Mouse (Mus musculus) brain, embryonic 14.5 days (tissue): ENCODE data around the gene Pm20d1. TPM values are rescaled to one million over a fixed set of nuclear protein-coding genes. Genes with fewer than 3 reads are reported as not detected.
A peak's percentile ranks its signal among the peaks of the same experiment; 100 is the strongest.

Source experiments
- DNase-seq: peaks from one replicate; pipeline ENCODE4 v3.0.0-alpha.2; 2011; ENCODE audit warnings: low read depth
- CTCF ChIP-seq: fragments of 200-500 bp; IDR thresholded peaks from 2 replicates; pipeline ENCODE4 v1.5.1; 2012; ENCODE audit warnings: inconsistent platforms, mild to moderate bottlenecking, moderate library complexity, borderline replicate concordance; ENCODE audit not compliant: insufficient read depth, insufficient read length; ENCODE audit errors: extremely low read depth
- POLR2A ChIP-seq: fragments of 200-500 bp; IDR thresholded peaks from 2 replicates; pipeline ENCODE4 v1.6.1; 2012; ENCODE audit warnings: mild to moderate bottlenecking, inconsistent platforms, borderline replicate concordance; ENCODE audit not compliant: poor library complexity, insufficient read depth, insufficient read length, severe bottlenecking; ENCODE audit errors: extremely low read depth
- polyA plus RNA-seq: library from polyadenylated mRNA; depleted of rRNA; stranded (reverse); fragments of >200 nt; gene quantifications from 2 replicates; pipeline ENCODE4 v1.2.3, GENCODE M21; 2012

Gene Pm20d1
- polyA plus RNA-seq, 1 experiment = 0.19 TPM

DNA sequence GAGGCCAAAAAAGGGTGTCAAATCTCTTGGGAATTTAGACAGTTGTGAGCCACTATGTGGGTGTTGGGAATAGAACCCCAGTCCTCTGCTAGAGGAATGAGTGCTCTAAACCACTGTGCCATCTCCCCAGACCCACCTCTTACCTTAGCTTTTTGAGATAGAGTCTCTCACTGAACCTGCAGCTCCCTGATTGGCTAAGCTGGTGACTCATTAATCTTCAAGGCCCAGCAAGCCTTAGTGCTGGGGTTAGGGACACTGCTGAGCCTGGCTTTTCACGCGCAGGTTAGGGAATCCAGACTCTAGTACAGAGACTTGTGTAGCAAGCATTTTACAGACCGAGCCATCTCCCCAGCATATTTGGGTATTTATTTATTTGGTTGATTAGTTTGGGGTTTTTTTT is 39.9 kb downstream of the Pm20d1 start:
- no peak for DNase-seq
- no peak for TF ChIP-seq POLR2A
- no peak for TF ChIP-seq CTCF

DNA sequence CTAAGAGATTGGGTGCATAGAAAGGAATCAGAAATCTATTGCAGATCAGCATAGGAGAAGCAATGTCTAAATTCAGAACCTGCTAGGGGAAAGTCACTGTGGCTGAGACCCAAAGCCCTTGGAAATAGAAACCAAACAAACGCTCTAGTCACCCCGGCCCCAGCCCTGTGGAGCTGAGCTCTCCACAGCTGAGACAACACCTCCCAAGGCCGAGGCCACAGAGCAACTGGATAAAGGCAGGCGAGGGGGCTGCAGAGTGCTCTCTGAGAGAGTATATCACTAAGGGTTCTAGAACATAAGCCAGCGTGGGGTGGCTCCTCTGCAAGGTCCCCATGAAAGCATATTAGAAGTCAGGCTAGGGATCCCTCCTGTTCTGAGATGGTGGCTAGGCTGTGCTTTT is 41.4 kb downstream of the Pm20d1 start:
- DNase-seq = no peak
- no peak for TF ChIP-seq POLR2A
- TF ChIP-seq CTCF = no peak

DNA sequence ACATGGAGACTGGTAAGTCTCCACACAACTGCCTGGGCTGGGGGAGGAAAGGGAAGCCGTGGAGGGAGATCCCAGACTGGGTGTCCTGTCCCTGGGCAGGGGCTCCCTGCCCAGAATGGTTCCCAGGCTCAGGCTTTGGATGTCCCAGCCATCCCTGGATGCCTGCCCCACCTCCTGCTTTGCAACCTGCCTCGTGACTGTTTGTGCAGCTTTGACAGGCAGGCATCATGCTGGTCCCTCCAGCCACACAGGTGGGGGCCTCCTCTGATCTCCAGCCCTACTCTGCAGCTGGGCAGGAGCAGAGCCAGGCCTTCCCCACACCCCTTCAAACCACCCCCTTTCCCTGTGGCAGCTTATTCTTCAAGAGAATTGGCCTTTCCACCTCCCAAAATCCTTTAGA is 42.1 kb downstream of the Pm20d1 start:
- peak; percentile 36 for DNase-seq
- TF ChIP-seq POLR2A (no peak), CTCF (no peak)

DNA sequence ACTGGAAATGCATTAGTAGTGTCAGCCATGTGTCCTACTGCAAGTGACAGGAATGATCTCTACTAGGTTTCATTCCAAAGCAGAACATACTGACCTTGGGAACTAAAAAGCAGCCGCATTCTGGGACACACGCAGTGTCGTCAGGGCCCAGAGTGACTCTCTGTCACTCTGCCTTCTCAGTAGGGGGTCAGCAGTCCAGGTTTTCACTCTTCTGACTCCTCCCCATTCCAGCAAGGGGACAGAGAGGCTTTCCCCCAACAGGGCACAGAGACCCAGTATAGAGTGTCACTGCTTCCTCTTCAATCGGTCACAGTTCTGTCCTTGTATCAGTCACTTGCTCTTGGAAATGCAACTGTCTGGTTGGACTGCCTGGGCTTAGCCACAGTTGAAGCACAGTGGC is 45.0 kb downstream of the Pm20d1 start:
- no peak for TF ChIP-seq CTCF
- no peak for TF ChIP-seq POLR2A
- no peak for DNase-seq

DNA sequence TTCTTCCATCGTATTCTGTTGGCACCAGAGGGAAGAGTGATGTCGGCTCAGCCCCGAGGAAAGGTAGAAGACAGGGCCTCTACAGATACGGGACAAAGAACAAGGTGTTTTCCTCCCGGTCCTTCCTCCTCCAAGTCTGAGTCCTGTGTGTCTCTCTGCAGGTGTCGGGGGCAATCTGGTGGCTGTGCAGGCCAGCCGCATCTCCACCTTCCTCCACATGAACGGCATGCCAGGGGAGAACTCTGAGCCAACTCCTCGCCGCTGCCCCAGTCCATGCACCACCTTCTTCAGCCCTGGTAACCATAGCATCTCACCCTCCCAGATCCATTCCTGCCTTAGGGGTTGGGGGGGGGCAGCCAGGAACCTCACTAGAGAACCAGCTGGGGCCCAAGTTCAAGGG is 46.6 kb downstream of the Pm20d1 start:
- no peak for DNase-seq
- no peak for TF ChIP-seq CTCF
- no peak for TF ChIP-seq POLR2A

DNA sequence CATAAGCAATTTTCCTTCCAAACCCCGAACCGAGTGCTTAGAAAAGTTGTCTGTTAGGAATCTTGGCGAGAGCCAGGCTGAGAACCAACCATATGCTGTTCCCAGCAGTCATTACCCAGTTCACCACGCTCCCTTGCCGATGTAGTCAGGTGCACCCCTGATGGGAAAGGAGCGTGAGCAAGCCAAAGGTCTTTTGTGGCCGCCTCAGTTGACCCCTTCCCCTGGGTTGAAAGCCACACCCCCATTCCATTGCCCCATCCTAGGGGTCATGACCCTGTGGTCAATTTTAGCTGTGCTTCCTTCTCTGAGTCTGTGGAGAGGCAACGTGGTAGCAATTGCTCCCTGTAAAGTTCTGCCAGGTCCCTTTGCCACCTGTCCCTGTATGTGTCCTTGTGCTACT is 47.7 kb downstream of the Pm20d1 start:
- no peak for TF ChIP-seq POLR2A
- TF ChIP-seq CTCF = no peak
- DNase-seq = no peak

DNA sequence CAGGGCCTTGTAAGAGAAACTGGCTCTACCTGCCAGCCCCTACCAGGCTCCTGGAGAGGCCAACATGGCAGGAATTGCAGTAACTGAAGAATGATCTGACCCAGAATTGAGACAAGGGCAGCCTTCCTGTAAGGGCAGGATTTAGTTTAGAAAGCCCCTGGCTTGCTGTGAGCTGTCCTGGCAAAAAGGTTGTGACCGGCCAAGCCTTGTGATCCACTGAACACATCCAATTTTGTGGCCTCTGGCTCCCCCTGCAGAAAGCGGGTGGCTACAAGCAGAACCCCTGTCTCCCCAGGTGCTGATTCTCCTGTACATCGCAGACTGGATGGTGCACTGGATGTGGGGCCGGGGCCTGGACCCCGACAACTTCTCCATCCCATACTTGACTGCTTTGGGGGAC is 49.1 kb downstream of the Pm20d1 start:
- peak; percentile 59 for DNase-seq
- TF ChIP-seq POLR2A (no peak), CTCF (peak; percentile 57)

DNA sequence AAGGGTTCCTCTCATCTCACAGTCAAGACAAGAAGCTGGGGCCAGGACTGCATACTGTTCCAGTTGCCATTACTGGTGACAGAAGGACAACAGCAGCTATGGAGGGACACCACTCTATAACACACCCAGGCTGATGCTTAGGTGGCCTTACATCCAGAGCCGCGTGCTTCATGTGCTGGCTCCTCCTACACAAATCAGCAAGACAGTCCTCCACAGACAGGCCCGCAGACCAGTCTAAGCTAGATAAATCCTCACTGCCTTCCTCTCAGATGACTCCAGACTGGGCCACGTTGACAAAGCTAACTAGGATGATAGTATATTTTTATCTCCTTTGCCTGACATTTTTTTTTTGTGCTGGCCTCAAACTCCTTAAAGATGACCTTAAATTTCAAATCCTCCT is 64.6 kb downstream of the Pm20d1 start:
- no peak for TF ChIP-seq CTCF
- no peak for TF ChIP-seq POLR2A
- no peak for DNase-seq

DNA sequence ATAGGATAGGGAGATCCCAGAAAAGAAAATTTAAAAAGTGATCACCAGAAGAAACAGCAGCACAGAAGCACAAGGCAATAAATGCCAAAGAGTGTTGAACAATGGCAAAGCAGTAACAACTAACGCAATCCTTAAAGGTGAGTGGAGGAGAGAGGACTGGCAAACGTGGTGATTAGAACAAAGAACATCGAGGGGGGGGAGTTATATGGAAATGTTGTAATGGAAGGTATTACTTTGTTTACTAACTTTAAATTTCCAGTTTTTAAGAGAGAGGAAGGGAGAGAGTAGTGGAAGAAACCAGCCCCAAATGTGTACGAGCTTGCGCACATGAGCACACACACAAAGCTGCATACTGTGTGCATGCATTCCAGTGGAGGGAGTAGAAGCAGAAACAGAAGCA is 68.4 kb downstream of the Pm20d1 start:
- TF ChIP-seq CTCF = no peak
- no peak for TF ChIP-seq POLR2A
- DNase-seq = no peak

DNA sequence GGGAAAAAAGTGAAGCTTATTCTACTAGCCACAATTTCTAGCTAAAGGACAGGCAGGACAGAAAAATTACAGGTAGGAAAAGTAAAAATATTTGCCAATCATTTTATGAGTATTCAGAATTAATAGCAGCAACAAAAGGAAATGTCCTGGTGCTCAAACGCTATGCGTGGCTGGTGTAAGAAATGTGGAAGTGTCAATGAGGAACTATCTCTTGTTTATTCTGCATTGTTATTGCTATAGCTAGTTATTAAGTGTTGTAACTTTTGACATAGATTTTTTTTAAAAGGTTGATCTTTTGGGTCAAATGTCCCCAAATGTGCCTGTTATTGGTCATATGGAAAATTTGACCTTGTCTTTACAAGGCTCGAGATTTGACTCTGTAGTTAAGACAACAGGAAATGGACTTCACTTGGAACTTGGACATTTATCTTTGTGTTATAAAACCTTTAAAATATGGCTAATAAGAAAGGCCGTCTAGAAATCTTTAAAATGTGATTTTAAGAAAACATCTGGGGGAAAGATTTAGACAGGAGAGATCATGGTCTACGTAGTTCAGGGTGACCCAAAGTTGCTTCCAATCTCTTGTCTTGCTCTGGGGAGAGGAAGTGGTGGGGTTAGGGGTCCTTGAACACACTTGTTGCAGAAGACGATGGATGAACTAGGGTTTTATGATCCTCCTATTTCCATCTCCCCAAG is 69.3 kb downstream of the Pm20d1 start:
- DNase-seq = no peak
- TF ChIP-seq POLR2A = no peak

DNA sequence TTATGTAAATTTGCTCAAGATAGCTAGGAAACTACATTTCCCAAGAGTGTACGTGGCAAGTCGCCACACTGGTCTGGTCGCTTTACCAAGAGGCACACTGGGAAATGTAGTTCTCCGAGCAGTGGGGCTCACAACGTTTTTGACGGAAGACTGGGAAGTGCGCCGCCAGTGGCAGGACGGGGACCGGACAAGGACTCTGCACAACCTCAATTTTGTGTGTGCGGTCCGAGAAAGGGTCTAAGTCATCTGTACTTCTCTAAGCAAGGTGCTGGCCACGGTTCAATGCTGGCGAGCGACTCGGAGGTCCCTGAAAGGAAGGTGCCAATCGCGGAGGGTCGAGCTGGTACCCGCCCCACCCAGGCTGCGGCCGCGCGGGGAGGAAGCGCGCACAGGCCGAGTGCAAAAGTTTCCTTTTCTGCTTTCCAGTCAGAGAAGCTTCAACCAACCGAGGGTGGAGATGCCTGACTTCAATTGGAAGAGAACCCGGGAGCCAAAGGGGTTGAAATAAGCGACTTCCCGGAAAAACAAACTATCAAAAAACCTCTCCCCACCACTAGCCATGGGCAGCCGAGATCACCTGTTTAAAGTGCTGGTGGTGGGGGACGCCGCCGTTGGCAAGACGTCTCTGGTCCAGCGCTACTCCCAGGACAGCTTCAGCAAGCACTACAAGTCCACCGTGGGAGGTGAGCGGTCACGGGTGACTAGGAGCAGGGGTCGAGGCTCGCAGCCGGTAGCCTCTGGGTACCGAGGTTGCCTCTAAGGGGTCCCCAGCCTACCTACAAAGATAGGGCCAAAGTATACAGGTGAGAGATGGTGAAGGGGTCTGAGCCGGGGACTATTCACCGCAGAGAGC is 70.1 kb downstream of the Pm20d1 start, which contains the start of gene Rab29:
Gene Rab29 (plus strand): TSS at position 132 of the 853 bp plus-strand sequence.
- TF ChIP-seq POLR2A (no peak), CTCF (peak; percentile 87)

DNA sequence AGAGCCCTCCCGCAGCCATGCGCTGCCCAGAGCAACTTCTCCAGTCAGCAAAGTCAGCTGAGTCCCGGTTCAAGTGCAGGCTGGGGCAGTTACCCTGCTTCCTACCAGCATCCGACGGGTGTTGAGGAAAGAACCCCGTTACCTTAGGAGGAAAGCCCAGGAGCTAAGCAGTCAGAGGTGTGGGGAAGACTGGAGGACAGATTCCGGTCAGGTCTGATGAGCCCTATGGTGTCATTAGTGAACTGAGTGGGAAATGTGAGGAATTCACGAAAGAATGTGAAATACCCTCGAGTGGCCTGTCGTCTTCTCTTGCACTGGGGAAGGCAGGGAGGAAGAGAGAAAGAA is 70.7 kb downstream of the Pm20d1 start:
- no peak for TF ChIP-seq CTCF
- TF ChIP-seq POLR2A = no peak
- DNase-seq = no peak

More for the DNA sequence above, 70.1 kb downstream of the Pm20d1 start, which contains the start of gene Rab29:
- peak; percentile 97 for DNase-seq
